Mouse (Mus musculus): ENCODE measurements around the gene Emc9. TPM values are rescaled to one million over a fixed set of nuclear protein-coding genes. Genes with fewer than 3 reads are reported as not detected.

Emc9 gene
- total and polyA plus RNA-seq, 2 experiments from 2014 or later, result 37.6 to 52.9 TPM

DNA sequence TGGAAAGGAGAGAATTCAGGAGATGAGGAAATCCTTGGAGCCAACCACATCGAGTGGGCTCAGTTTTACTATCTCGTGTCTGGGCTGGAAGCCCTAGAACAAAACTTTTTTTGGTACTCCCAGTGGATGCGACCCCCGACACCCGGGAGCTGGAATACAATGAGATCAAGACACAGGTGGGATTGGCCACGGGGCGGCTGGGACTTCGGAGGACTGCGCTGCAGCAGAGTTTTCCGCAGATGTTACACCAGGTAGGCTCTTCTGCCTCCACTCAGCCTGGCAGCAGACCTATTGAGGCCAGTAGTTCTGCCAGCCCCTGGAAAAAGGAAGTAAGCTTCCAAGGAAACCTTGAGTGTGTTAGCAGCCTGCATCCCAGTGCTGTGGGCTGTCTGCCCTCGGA is 21.9 kb downstream of the Emc9 start:
- no peak overlapping the region for H3K4me2 ChIP-seq (ENCODE audit: low read depth, low read length)
- TF ChIP-seq EP300 (IDR thresholded peaks at IDR 0.05; ENCODE audit: low read depth), result no peak
- no peak for TF ChIP-seq CTCF (IDR thresholded peaks at IDR 0.05; ENCODE audit: low read depth)
- DNase-seq (ENCODE audit: low spot score), result no peak
- no peak overlapping the region for H3K27ac ChIP-seq (ENCODE audit: low read depth)
- H3K4me3 ChIP-seq (ENCODE audit: low read depth, low read length), result no peak overlapping the region
- H3K9me3 ChIP-seq (replicated peaks; ENCODE audit: control insufficient read depth, low read length), result no peaks in the 10 kb centered on the region
- WGBS, result 86% methylated on average over 11 of the region's 11 CpGs
- peaks cover 6% of the 10 kb centered on the region for H3K4me1 ChIP-seq (ENCODE audit: control insufficient read depth, insufficient read depth)
- no peaks in the 10 kb centered on the region for H3K27me3 ChIP-seq (ENCODE audit: control insufficient read depth, insufficient read depth, low read length)
- peaks cover 59% of the 10 kb centered on the region for H3K36me3 ChIP-seq (replicated peaks; ENCODE audit: control insufficient read depth, insufficient read depth, low read length)
- ATAC-seq (ENCODE audit: insufficient read depth, low read depth), result no peak
- no peak overlapping the region for H3K9ac ChIP-seq (replicated peaks; ENCODE audit: low read depth, low read length)

GRCm38 (mm10) chr14:55561860-55562259 is 23.2 kb downstream of the Emc9 start:
- Histone ChIP-seq H3K4me2 (ENCODE audit: low read depth, low read length) (0 out of 2 replicates have a peak overlapping the region, but pooled peaks have one; percentile 77), H3K27me3 (ENCODE audit: control insufficient read depth, insufficient read depth, low read length) (no peaks in the 10 kb centered on the region), H3K27ac (ENCODE audit: low read depth) (no peak overlapping the region), H3K36me3 (replicated peaks; ENCODE audit: control insufficient read depth, insufficient read depth, low read length) (peaks cover 45% of the 10 kb centered on the region), H3K9ac (replicated peaks; ENCODE audit: low read depth, low read length) (no peak overlapping the region), H3K9me3 (replicated peaks; ENCODE audit: control insufficient read depth, low read length) (no peaks in the 10 kb centered on the region), H3K4me1 (ENCODE audit: control insufficient read depth, insufficient read depth) (peaks cover 6% of the 10 kb centered on the region), H3K4me3 (ENCODE audit: low read depth, low read length) (no peak overlapping the region)
- DNase-seq (ENCODE audit: low spot score) (no peak), ATAC-seq (ENCODE audit: insufficient read depth, low read depth) (no peak)
- TF ChIP-seq EP300 (IDR thresholded peaks at IDR 0.05; ENCODE audit: low read depth) (no peak), CTCF (IDR thresholded peaks at IDR 0.05; ENCODE audit: low read depth) (no peak)
- 86% methylated on average over 10 of the region's 10 CpGs for WGBS

GRCm38 (mm10) chr14:55560202-55561073 is 24.7 kb downstream of the Emc9 start, which contains the start of gene A730061H03Rik:
A730061H03Rik (minus strand) TSS chr14:55560406.
- H3K36me3 ChIP-seq (replicated peaks; ENCODE audit: control insufficient read depth, insufficient read depth, low read length), result peaks cover 31% of the 10 kb centered on the region
- no peaks in the 10 kb centered on the region for H3K9me3 ChIP-seq (replicated peaks; ENCODE audit: control insufficient read depth, low read length)
- H3K4me1 ChIP-seq (ENCODE audit: control insufficient read depth, insufficient read depth), result peaks cover 6% of the 10 kb centered on the region
- H3K27ac ChIP-seq (ENCODE audit: low read depth), result peak within 1 kb of the TSS; percentile 99
- no peak for TF ChIP-seq CTCF (IDR thresholded peaks at IDR 0.05; ENCODE audit: low read depth)
- TF ChIP-seq EP300 (IDR thresholded peaks at IDR 0.05; ENCODE audit: low read depth), result peak; percentile 92
- peak within 1 kb of the TSS; percentile 82 for H3K9ac ChIP-seq (replicated peaks; ENCODE audit: low read depth, low read length)
- under 1% methylated on average over 51 of the region's 51 CpGs for WGBS
- peak within 1 kb of the TSS; percentile 77 for H3K4me3 ChIP-seq (ENCODE audit: low read depth, low read length)
- H3K4me2 ChIP-seq (ENCODE audit: low read depth, low read length), result peak within 1 kb of the TSS; percentile 77
- no peaks in the 10 kb centered on the region for H3K27me3 ChIP-seq (ENCODE audit: control insufficient read depth, insufficient read depth, low read length)
- DNase-seq (ENCODE audit: low spot score) (peak; percentile 99), ATAC-seq (ENCODE audit: insufficient read depth, low read depth) (peak; percentile 92)

GRCm38 (mm10) chr14:55559799-55560201 is 25.3 kb downstream of the Emc9 start, which contains the start of gene Dcaf11:
Dcaf11 (plus strand) TSS chr14:55560006.
- Histone ChIP-seq H3K9ac (replicated peaks; ENCODE audit: low read depth, low read length) (peak within 1 kb of the TSS; percentile 82), H3K36me3 (replicated peaks; ENCODE audit: control insufficient read depth, insufficient read depth, low read length) (peaks cover 25% of the 10 kb centered on the region), H3K4me2 (ENCODE audit: low read depth, low read length) (peak within 1 kb of the TSS; percentile 77), H3K27me3 (ENCODE audit: control insufficient read depth, insufficient read depth, low read length) (no peaks in the 10 kb centered on the region), H3K27ac (ENCODE audit: low read depth) (peak within 1 kb of the TSS; percentile 99), H3K4me3 (ENCODE audit: low read depth, low read length) (peak within 1 kb of the TSS; percentile 77), H3K9me3 (replicated peaks; ENCODE audit: control insufficient read depth, low read length) (no peaks in the 10 kb centered on the region), H3K4me1 (ENCODE audit: control insufficient read depth, insufficient read depth) (peaks cover 6% of the 10 kb centered on the region)
- 0% methylated on average over 27 of the region's 27 CpGs for WGBS
- peak; percentile 84 for ATAC-seq (ENCODE audit: insufficient read depth, low read depth)
- peak; percentile 96 for DNase-seq (ENCODE audit: low spot score)
- TF ChIP-seq EP300 (IDR thresholded peaks at IDR 0.05; ENCODE audit: low read depth), result peak; percentile 57
- TF ChIP-seq CTCF (IDR thresholded peaks at IDR 0.05; ENCODE audit: low read depth), result peak; percentile 38

- peak overlapping the region; percentile 77 for H3K4me3 ChIP-seq (ENCODE audit: low read depth, low read length)
- H3K9ac ChIP-seq (replicated peaks; ENCODE audit: low read depth, low read length), result no peak overlapping the region
- H3K4me1 ChIP-seq (ENCODE audit: control insufficient read depth, insufficient read depth), result peaks cover 6% of the 10 kb centered on the region
- H3K9me3 ChIP-seq (replicated peaks; ENCODE audit: control insufficient read depth, low read length), result no peaks in the 10 kb centered on the region
- no peaks in the 10 kb centered on the region for H3K27me3 ChIP-seq (ENCODE audit: control insufficient read depth, insufficient read depth, low read length)
- ATAC-seq (ENCODE audit: insufficient read depth, low read depth) (no peak), DNase-seq (ENCODE audit: low spot score) (no peak)
- peak overlapping the region; percentile 99 for H3K27ac ChIP-seq (ENCODE audit: low read depth)
- WGBS, result 54% methylated on average over 6 of the region's 6 CpGs
- peak overlapping the region; percentile 77; the same call in 1 of the 2 replicates for H3K4me2 ChIP-seq (ENCODE audit: low read depth, low read length)
- peaks cover 17% of the 10 kb centered on the region for H3K36me3 ChIP-seq (replicated peaks; ENCODE audit: control insufficient read depth, insufficient read depth, low read length)
- TF ChIP-seq CTCF (IDR thresholded peaks at IDR 0.05; ENCODE audit: low read depth), result no peak
- no peak for TF ChIP-seq EP300 (IDR thresholded peaks at IDR 0.05; ENCODE audit: low read depth)
These were observed 26.2 kb downstream of the Emc9 start for GRCm38 (mm10) chr14:55558740-55559448.

Measured in heart, postnatal 0 days (tissue).